Mouse (Mus musculus) MEL (cell line): Measurements from ENCODE around the gene Axl.

Experiments
- CTCF ChIP-seq, 3 experiments: IDR thresholded peaks in 2 of 3; conservative IDR thresholded peaks in 1 of 3; 2 replicates each; pipeline ENCODE4 v1.5.1; 2011 to 2012; ENCODE audit warnings: low read length in 3 of 3, low read depth in 2 of 3, mild to moderate bottlenecking in 2 of 3, improper control_type of control experiment in 1 of 3, inconsistent platforms in 1 of 3, mixed read lengths in 1 of 3, moderate library complexity in 1 of 3; ENCODE audit not compliant: control insufficient read depth in 1 of 3, insufficient read depth in 1 of 3, poor library complexity in 1 of 3, severe bottlenecking in 1 of 3
- MXI1 ChIP-seq: IDR thresholded peaks from 2 replicates; pipeline ENCODE4 v1.6.1; 2011; ENCODE audit warnings: mild to moderate bottlenecking, low read depth, low read length, improper control_type of control experiment
- POLR2A ChIP-seq, 2 experiments: IDR thresholded peaks; 2 replicates each; pipeline ENCODE4 v1.6.1; 2011 to 2012; ENCODE audit warnings: low read length in 2 of 2, mild to moderate bottlenecking in 2 of 2, control low read depth in 1 of 2, improper control_type of control experiment in 1 of 2, low read depth in 1 of 2, moderate library complexity in 1 of 2; ENCODE audit not compliant: control insufficient read depth in 1 of 2, insufficient read depth in 1 of 2, poor library complexity in 1 of 2
- POLR2AphosphoS2 ChIP-seq: IDR thresholded peaks from 2 replicates; pipeline ENCODE4 v1.6.1; 2011; ENCODE audit warnings: low read length, improper control_type of control experiment
- USF1 ChIP-seq: IDR thresholded peaks from 2 replicates; pipeline ENCODE4 v1.6.1; 2014; ENCODE audit warnings: low read depth, mild to moderate bottlenecking, inconsistent platforms, low read length, improper control_type of control experiment, moderate library complexity
- ZC3H11A ChIP-seq: IDR thresholded peaks from 2 replicates; pipeline ENCODE4 v1.6.1; 2012; ENCODE audit warnings: low read depth, mild to moderate bottlenecking, inconsistent platforms, low read length, improper control_type of control experiment

- no peak for TF ChIP-seq POLR2A (IDR thresholded peaks at IDR 0.05; ENCODE audit: control insufficient read depth in 1 of 2, insufficient read depth in 1 of 2, low read depth in 1 of 2, low read length in 2 of 2, poor library complexity in 1 of 2)
- no peak for TF ChIP-seq CTCF (IDR thresholded peaks at IDR 0.05 in 2 of 3, conservative IDR thresholded peaks at IDR 0.05 in 1 of 3; ENCODE audit: control insufficient read depth in 1 of 3, insufficient read depth in 1 of 3, low read depth in 2 of 3, low read length in 3 of 3, poor library complexity in 1 of 3, severe bottlenecking in 1 of 3)
- TF ChIP-seq MXI1 = no peak
- no peak for TF ChIP-seq POLR2AphosphoS2
- no peak for TF ChIP-seq USF1
- TF ChIP-seq ZC3H11A = no peak
Measured at GRCm38 (mm10) chr7:25815571-25815970, 27.1 kb upstream of the Axl start.
